Mouse (Mus musculus): ENCODE results near the gene Pak6. TPM values are rescaled to one million over a fixed set of nuclear protein-coding genes. Genes with fewer than 3 reads are reported as not detected.
A peak's percentile ranks its signal among the peaks of the same experiment; 100 is the strongest.

The Pak6 gene
- polyA plus RNA-seq, 1 experiment from 2014 or later: 1.9 TPM

GRCm38 (mm10) chr2:118728337-118728736 is 65.2 kb downstream of the Pak6 start, which contains the start of gene Plcb2:
Plcb2 (minus strand) TSS chr2:118728438.
- no peak for TF ChIP-seq CTCF (IDR thresholded peaks at IDR 0.05; ENCODE audit: low read depth)
- WGBS: 8% methylated on average over 7 of the region's 7 CpGs
- H3K9me3 ChIP-seq (replicated peaks; ENCODE audit: low read length): no peaks in the 10 kb centered on the region
- ATAC-seq (replicated peaks; ENCODE audit: low FRiP score, low read depth) (peak; percentile 72), DNase-seq (ENCODE audit: low spot score) (peak; percentile 79)
- H3K9ac ChIP-seq (ENCODE audit: low read depth, low read length): no peak within 1 kb of the TSS
- no peak within 1 kb of the TSS for H3K4me3 ChIP-seq (replicated peaks; ENCODE audit: low read depth, low read length)
- 0 out of 2 replicates have a peak, but pooled peaks cover 3% of the 10 kb centered on the region for H3K27me3 ChIP-seq (ENCODE audit: insufficient read depth, low read length)
- H3K36me3 ChIP-seq (ENCODE audit: insufficient read depth, low read length): no peaks in the 10 kb centered on the region
- H3K4me1 ChIP-seq (replicated peaks; ENCODE audit: insufficient read depth, low read length): peaks cover 11% of the 10 kb centered on the region
- peak within 1 kb of the TSS; percentile 75 for H3K27ac ChIP-seq
- H3K4me2 ChIP-seq (ENCODE audit: low read length): peak within 1 kb of the TSS; percentile 35

GRCm38 (mm10) chr2:118729194-118729593 is 66.1 kb downstream of the Pak6 start:
- no peaks in the 10 kb centered on the region for H3K36me3 ChIP-seq (ENCODE audit: insufficient read depth, low read length)
- TF ChIP-seq CTCF (IDR thresholded peaks at IDR 0.05; ENCODE audit: low read depth): no peak
- 47% methylated on average over 4 of the region's 4 CpGs for WGBS
- ATAC-seq (replicated peaks; ENCODE audit: low FRiP score, low read depth) (no peak), DNase-seq (ENCODE audit: low spot score) (no peak)
- peaks cover 11% of the 10 kb centered on the region for H3K4me1 ChIP-seq (replicated peaks; ENCODE audit: insufficient read depth, low read length)
- no peak overlapping the region for H3K9ac ChIP-seq (ENCODE audit: low read depth, low read length)
- H3K4me2 ChIP-seq (ENCODE audit: low read length): no peak overlapping the region
- H3K9me3 ChIP-seq (replicated peaks; ENCODE audit: low read length): no peaks in the 10 kb centered on the region
- 0 out of 2 replicates have a peak, but pooled peaks cover 3% of the 10 kb centered on the region for H3K27me3 ChIP-seq (ENCODE audit: insufficient read depth, low read length)
- 0 out of 2 replicates have a peak overlapping the region, but pooled peaks have one; percentile 57 for H3K27ac ChIP-seq
- H3K4me3 ChIP-seq (replicated peaks; ENCODE audit: low read depth, low read length): no peak overlapping the region

GRCm38 (mm10) chr2:118729816-118730621 is 66.9 kb downstream of the Pak6 start:
- Histone ChIP-seq H3K4me1 (replicated peaks; ENCODE audit: insufficient read depth, low read length) (peaks cover 11% of the 10 kb centered on the region), H3K27ac (no peak overlapping the region), H3K27me3 (ENCODE audit: insufficient read depth, low read length) (0 out of 2 replicates have a peak, but pooled peaks cover 3% of the 10 kb centered on the region), H3K4me2 (ENCODE audit: low read length) (no peak overlapping the region), H3K9me3 (replicated peaks; ENCODE audit: low read length) (no peaks in the 10 kb centered on the region), H3K9ac (ENCODE audit: low read depth, low read length) (no peak overlapping the region), H3K4me3 (replicated peaks; ENCODE audit: low read depth, low read length) (no peak overlapping the region), H3K36me3 (ENCODE audit: insufficient read depth, low read length) (no peaks in the 10 kb centered on the region)
- no peak for TF ChIP-seq CTCF (IDR thresholded peaks at IDR 0.05; ENCODE audit: low read depth)
- 28% methylated on average over 8 of the region's 8 CpGs for WGBS
- ATAC-seq (replicated peaks; ENCODE audit: low FRiP score, low read depth) (no peak), DNase-seq (ENCODE audit: low spot score) (no peak)

GRCm38 (mm10) chr2:118730622-118730915 is 67.5 kb downstream of the Pak6 start:
- H3K27ac ChIP-seq: no peak overlapping the region
- no peak overlapping the region for H3K4me2 ChIP-seq (ENCODE audit: low read length)
- 0 out of 2 replicates have a peak, but pooled peaks cover 3% of the 10 kb centered on the region for H3K27me3 ChIP-seq (ENCODE audit: insufficient read depth, low read length)
- 12% methylated on average over 3 of the region's 3 CpGs for WGBS
- no peak overlapping the region for H3K9ac ChIP-seq (ENCODE audit: low read depth, low read length)
- ATAC-seq (replicated peaks; ENCODE audit: low FRiP score, low read depth) (no peak), DNase-seq (ENCODE audit: low spot score) (peak; percentile 74)
- TF ChIP-seq CTCF (IDR thresholded peaks at IDR 0.05; ENCODE audit: low read depth): peak; percentile 86
- no peaks in the 10 kb centered on the region for H3K36me3 ChIP-seq (ENCODE audit: insufficient read depth, low read length)
- peaks cover 11% of the 10 kb centered on the region for H3K4me1 ChIP-seq (replicated peaks; ENCODE audit: insufficient read depth, low read length)
- no peak overlapping the region for H3K4me3 ChIP-seq (replicated peaks; ENCODE audit: low read depth, low read length)
- H3K9me3 ChIP-seq (replicated peaks; ENCODE audit: low read length): no peaks in the 10 kb centered on the region

GRCm38 (mm10) chr2:118731981-118732380 is 68.9 kb downstream of the Pak6 start:
- ATAC-seq (replicated peaks; ENCODE audit: low FRiP score, low read depth): no peak
- WGBS: 83% methylated on average over 5 of the region's 5 CpGs
- H3K9ac ChIP-seq (ENCODE audit: low read depth, low read length): no peak overlapping the region
- no peak overlapping the region for H3K4me2 ChIP-seq (ENCODE audit: low read length)
- H3K36me3 ChIP-seq (ENCODE audit: insufficient read depth, low read length): no peaks in the 10 kb centered on the region
- H3K4me1 ChIP-seq (replicated peaks; ENCODE audit: insufficient read depth, low read length): peaks cover 11% of the 10 kb centered on the region
- H3K9me3 ChIP-seq (replicated peaks; ENCODE audit: low read length): no peaks in the 10 kb centered on the region
- H3K27ac ChIP-seq: no peak overlapping the region
- no peak for TF ChIP-seq CTCF (IDR thresholded peaks at IDR 0.05; ENCODE audit: low read depth)
- no peak for DNase-seq (ENCODE audit: low spot score)
- no peak overlapping the region for H3K4me3 ChIP-seq (replicated peaks; ENCODE audit: low read depth, low read length)
- H3K27me3 ChIP-seq (ENCODE audit: insufficient read depth, low read length): 0 out of 2 replicates have a peak, but pooled peaks cover 3% of the 10 kb centered on the region

GRCm38 (mm10) chr2:118733341-118733740 is 70.2 kb downstream of the Pak6 start:
- 49% methylated on average over 5 of the region's 5 CpGs for WGBS
- Histone ChIP-seq H3K27ac (no peak overlapping the region), H3K4me2 (ENCODE audit: low read length) (no peak overlapping the region), H3K4me3 (replicated peaks; ENCODE audit: low read depth, low read length) (no peak overlapping the region), H3K36me3 (ENCODE audit: insufficient read depth, low read length) (no peaks in the 10 kb centered on the region), H3K9ac (ENCODE audit: low read depth, low read length) (no peak overlapping the region), H3K4me1 (replicated peaks; ENCODE audit: insufficient read depth, low read length) (peaks cover 5% of the 10 kb centered on the region), H3K27me3 (ENCODE audit: insufficient read depth, low read length) (0 out of 2 replicates have a peak, but pooled peaks cover 3% of the 10 kb centered on the region), H3K9me3 (replicated peaks; ENCODE audit: low read length) (no peaks in the 10 kb centered on the region)
- DNase-seq (ENCODE audit: low spot score) (no peak), ATAC-seq (replicated peaks; ENCODE audit: low FRiP score, low read depth) (no peak)
- TF ChIP-seq CTCF (IDR thresholded peaks at IDR 0.05; ENCODE audit: low read depth): no peak

Data from kidney, postnatal 0 days (tissue).